Mouse (Mus musculus) embryonic facial prominence, embryonic 13.5 days (tissue): ENCODE results near the gene Erc1. TPM values are rescaled to one million over a fixed set of nuclear protein-coding genes. Genes with fewer than 3 reads are reported as not detected.
"Not testable (repeated sequence)": the region's sequence is repeated elsewhere in the genome, so short reads cannot be mapped to it uniquely, and the experiment has no call there.

Experiments
- ATAC-seq: fragments of 200-750 bp; cut with Nextera tagmentation; 2 replicates; pipeline ENCODE4 v1.8.0; 2017; ENCODE audit warnings: low read depth; ENCODE audit not compliant: insufficient number of reproducible peaks, insufficient read depth, low FRiP score, low TSS enrichment
- H3K27ac ChIP-seq: fragments of 300-500 bp; sonication (generic); 2 replicates; pipeline ENCODE4 v1.5.1; 2015; ENCODE audit warnings: moderate library complexity, mild to moderate bottlenecking, inconsistent platforms
- H3K27me3 ChIP-seq: fragments of 300-500 bp; sonication (generic); 2 replicates; pipeline ENCODE4 v1.6.1; 2015; ENCODE audit warnings: mild to moderate bottlenecking, inconsistent platforms
- H3K36me3 ChIP-seq: fragments of 300-500 bp; sonication (generic); 2 replicates; pipeline ENCODE4 v1.6.1; 2015; ENCODE audit warnings: mild to moderate bottlenecking, inconsistent platforms
- H3K4me1 ChIP-seq: fragments of 300-500 bp; sonication (generic); 2 replicates; pipeline ENCODE4 v1.6.1; 2015; ENCODE audit warnings: inconsistent platforms
- H3K4me2 ChIP-seq: fragments of 300-500 bp; sonication (generic); 2 replicates; pipeline ENCODE4 v1.6.1; 2015; ENCODE audit warnings: moderate library complexity, mild to moderate bottlenecking, inconsistent platforms
- H3K4me3 ChIP-seq: fragments of 300-500 bp; sonication (generic); 2 replicates; pipeline ENCODE4 v1.5.1; 2015; ENCODE audit warnings: mild to moderate bottlenecking, inconsistent platforms
- H3K9ac ChIP-seq: fragments of 300-500 bp; sonication (generic); 2 replicates; pipeline ENCODE4 v1.6.1; 2015; ENCODE audit warnings: mild to moderate bottlenecking, inconsistent platforms
- H3K9me3 ChIP-seq: fragments of 300-500 bp; sonication (generic); 2 replicates; pipeline ENCODE4 v1.6.1; 2016; ENCODE audit warnings: inconsistent platforms
- WGBS: fragments of 180-500 bp; shearing (Covaris S2); methylation state at CpG from one replicate; pipeline ENCODE4 v1.1.7; 2015; ENCODE audit warnings: mixed read lengths; 5-methylcytosine and 5-hydroxymethylcytosine counted together
- polyA plus RNA-seq: library from polyadenylated mRNA; unstranded; fragments of >200 nt; fragmentation: Nextera tagmentation; extraction: Ambion mirVana; gene quantifications from 2 replicates; pipeline ENCODE4 v1.2.1, GENCODE M21; 2015

Gene Erc1
- polyA plus RNA-seq, 1 experiment from 2014 or later, result 27.6 TPM

DNA sequence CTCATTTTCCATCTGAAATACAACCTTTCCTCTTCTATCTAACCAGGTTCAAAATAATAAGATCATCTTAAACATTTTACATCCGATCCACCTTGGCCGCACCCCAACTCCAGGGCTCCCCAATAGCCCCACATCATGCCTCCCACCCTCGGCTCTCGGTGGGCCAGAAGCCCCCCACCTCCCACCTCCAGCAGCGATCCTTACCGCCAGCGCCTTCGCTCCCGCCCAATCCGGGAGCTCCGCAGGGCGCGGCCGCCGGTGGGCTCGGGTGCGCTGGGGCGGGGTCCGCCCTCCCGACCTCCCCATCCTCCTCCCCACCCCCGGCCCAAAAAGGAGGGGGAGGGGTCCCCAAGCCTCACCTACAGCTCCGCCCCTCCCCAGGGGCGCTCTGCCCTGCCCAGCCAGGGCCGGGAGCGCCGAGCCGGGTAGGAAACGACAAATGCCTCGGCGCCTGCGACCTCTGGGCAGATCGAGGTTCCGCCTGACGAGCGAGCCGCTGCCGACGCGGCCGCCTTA is 391 bp downstream of the Erc1 start:
- peak; percentile 24; the same call in 1 of the 2 replicates for ATAC-seq
- peak overlapping the region; percentile 97 for H3K27ac ChIP-seq
- no peaks in the 10 kb centered on the region for H3K9me3 ChIP-seq
- peak overlapping the region; percentile 89 for H3K9ac ChIP-seq
- no peaks in the 10 kb centered on the region for H3K36me3 ChIP-seq
- peak overlapping the region; percentile 68 for H3K4me2 ChIP-seq
- peaks cover 19% of the 10 kb centered on the region for H3K4me1 ChIP-seq
- WGBS, result under 1% methylated on average over 40 of the region's 40 CpGs
- H3K4me3 ChIP-seq, result peak overlapping the region; percentile 82
- no peaks in the 10 kb centered on the region for H3K27me3 ChIP-seq

DNA sequence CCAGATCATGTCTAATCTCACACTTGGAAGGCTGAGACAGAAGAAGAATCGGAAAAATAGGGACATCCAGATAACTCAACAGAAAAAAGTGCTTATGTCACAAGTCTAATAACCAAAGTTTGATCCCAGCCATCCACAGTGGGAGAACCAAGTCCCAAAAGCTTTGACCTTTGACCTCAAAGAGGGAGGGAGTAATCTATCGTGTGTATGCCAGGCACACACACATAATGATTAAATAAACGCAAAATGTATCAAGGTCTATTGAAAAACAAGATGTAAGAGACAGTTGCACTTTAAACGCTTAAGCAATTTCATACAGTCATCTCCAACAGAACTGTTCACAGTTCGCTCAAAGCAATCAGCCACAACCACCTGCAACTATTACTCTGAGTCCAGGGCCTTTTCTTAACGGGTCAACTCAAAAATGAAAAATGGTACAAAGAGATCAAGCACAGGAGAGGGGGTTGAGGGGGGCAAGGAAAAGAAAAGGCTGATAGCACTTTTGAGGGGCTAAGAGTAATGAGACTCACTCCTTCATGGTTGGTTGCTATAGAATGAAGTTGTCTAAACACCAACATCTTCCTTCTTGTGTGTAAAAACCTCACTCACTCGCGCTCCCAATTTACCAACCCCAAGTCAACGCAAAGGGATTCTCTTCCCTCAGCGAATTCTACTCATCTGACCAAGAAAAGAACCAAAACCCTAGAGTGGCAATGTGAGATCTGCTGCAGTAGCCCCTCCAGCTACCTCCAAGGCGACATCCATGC is 1.0 kb downstream of the Erc1 start:
- Histone ChIP-seq H3K9me3 (no peaks in the 10 kb centered on the region), H3K9ac (peak overlapping the region; percentile 89), H3K4me3 (peak overlapping the region; percentile 82), H3K36me3 (no peaks in the 10 kb centered on the region), H3K27ac (peak overlapping the region; percentile 97; the same call in 1 of the 2 replicates), H3K27me3 (no peaks in the 10 kb centered on the region), H3K4me2 (peak overlapping the region; percentile 68), H3K4me1 (peaks cover 19% of the 10 kb centered on the region)
- ATAC-seq, result no peak
- WGBS, result 24% methylated on average over 11 of the region's 11 CpGs

DNA sequence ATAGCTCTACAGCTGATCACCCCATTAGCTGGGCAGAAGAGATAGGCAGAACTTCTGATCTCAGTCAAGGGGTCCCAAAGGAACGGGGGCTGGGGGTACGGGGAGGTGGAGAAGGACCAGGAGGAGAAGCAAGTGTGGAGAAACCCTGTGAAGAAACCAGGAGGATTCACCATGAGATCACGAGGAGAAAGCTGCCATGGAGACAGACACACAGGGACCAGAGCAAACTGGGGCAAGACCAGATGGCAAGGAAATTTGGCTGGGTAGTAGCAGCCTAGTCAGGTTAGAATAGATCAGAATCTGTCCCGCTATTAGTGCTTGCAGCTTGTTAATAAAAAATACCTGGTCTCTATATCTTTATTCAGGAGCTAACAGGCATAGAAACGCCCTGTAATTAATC is 18.0 kb downstream of the Erc1 start:
- Histone ChIP-seq H3K4me3 (no peak overlapping the region), H3K36me3 (no peaks in the 10 kb centered on the region), H3K27me3 (no peaks in the 10 kb centered on the region), H3K4me2 (no peak overlapping the region), H3K9me3 (no peaks in the 10 kb centered on the region), H3K27ac (no peak overlapping the region), H3K4me1 (0 out of 2 replicates have a peak, but pooled peaks cover 6% of the 10 kb centered on the region), H3K9ac (no peak overlapping the region)
- 87% methylated on average over 5 of the region's 5 CpGs for WGBS
- no peak for ATAC-seq

DNA sequence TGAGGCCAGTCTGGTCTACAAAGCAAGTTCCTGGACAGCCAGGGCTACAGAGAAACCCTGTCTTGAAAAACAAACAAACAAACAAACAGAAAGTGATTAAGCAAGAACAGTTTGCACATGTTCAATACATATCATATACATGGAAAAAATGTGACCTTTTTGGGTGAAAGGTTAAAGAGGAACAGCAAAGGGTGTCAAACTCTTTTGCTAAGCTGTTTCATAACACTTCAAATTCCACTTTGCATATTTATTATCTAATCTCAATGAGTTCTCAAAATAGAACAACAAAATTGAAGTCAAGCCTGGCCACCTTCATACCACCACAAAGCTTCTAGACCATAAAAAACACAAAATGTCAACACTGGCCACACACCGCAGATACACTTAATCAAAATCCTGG is 19.8 kb downstream of the Erc1 start:
- Histone ChIP-seq H3K4me1 (0 out of 2 replicates have a peak, but pooled peaks cover 6% of the 10 kb centered on the region), H3K4me2 (no peak overlapping the region), H3K36me3 (peaks cover 16% of the 10 kb centered on the region), H3K9me3 (no peaks in the 10 kb centered on the region), H3K4me3 (no peak overlapping the region), H3K27ac (no peak overlapping the region), H3K9ac (no peak overlapping the region), H3K27me3 (no peaks in the 10 kb centered on the region)
- 93% methylated on average over 1 of the region's 1 CpGs for WGBS
- no peak for ATAC-seq

DNA sequence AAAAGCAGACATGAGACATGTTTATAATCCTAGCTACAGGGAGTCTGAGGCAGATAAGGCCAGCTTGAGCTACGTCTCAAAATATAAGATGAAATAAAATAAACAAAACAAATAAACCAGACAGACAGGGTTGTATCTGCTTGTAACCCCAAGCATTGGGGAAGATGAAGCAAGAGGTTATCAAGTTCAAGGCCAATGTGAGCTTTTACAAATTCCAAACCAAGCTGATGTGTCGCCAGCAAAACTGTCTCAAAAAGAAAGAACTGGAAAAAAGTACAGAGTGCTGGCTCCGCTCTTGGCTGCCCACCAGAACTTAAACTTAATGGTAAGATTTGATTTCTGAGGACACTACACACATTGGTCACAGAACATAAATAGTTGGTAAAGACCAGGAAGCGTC is 21.3 kb downstream of the Erc1 start:
- H3K4me3 ChIP-seq, result no peak overlapping the region
- H3K36me3 ChIP-seq, result peaks cover 18% of the 10 kb centered on the region
- no peaks in the 10 kb centered on the region for H3K27me3 ChIP-seq
- no peak overlapping the region for H3K9ac ChIP-seq
- WGBS, result 81% methylated on average over 4 of the region's 4 CpGs
- no peak overlapping the region for H3K4me2 ChIP-seq
- no peak for ATAC-seq
- H3K4me1 ChIP-seq, result 0 out of 2 replicates have a peak, but pooled peaks cover 6% of the 10 kb centered on the region
- H3K27ac ChIP-seq, result no peak overlapping the region
- no peaks in the 10 kb centered on the region for H3K9me3 ChIP-seq

DNA sequence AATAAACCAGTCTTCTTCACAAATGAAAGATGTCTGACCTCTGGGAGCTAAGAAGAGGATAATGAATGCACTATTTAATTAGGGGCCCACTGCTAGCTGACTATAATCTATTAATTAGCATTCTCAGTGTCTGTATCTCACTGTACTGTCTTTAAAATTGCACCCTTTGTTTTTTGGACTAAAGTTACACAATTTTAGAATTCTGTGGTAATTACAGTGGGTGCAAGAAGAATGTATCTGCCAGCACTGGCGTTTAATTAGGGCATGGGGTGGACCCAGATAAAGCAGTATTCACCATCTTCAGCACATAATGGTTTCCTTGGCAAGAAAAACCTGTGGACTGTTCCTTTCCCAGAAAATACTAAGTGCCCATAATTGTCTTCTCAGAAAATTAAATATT is 25.8 kb downstream of the Erc1 start:
- peaks cover 27% of the 10 kb centered on the region for H3K36me3 ChIP-seq
- H3K27me3 ChIP-seq, result no peaks in the 10 kb centered on the region
- no peak overlapping the region for H3K9ac ChIP-seq
- ATAC-seq, result no peak
- H3K4me3 ChIP-seq, result no peak overlapping the region
- H3K4me1 ChIP-seq, result 0 out of 2 replicates have a peak, but pooled peaks cover 4% of the 10 kb centered on the region
- WGBS, result 75% methylated on average over 1 of the region's 1 CpGs
- H3K27ac ChIP-seq, result no peak overlapping the region
- H3K9me3 ChIP-seq, result no peaks in the 10 kb centered on the region
- no peak overlapping the region for H3K4me2 ChIP-seq

DNA sequence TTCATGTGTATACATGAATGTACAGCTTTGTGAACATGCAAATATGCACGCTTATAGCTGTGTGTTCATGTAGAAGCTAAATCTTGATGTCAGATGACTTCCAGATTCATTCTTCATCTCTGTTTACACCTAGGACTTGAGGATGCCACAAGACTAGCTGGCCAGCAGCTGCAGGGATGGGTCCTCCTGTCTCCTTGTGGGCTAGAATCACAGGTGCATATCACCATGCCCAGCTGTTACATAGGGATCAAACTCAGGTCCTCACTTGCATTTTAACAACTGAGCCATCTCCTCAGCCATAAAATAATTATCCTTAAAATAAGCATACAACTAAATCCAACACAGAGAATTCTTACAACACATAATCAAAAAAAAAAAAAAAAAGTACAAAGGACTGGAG is 26.8 kb downstream of the Erc1 start:
- 93% methylated on average over 1 of the region's 1 CpGs for WGBS

DNA sequence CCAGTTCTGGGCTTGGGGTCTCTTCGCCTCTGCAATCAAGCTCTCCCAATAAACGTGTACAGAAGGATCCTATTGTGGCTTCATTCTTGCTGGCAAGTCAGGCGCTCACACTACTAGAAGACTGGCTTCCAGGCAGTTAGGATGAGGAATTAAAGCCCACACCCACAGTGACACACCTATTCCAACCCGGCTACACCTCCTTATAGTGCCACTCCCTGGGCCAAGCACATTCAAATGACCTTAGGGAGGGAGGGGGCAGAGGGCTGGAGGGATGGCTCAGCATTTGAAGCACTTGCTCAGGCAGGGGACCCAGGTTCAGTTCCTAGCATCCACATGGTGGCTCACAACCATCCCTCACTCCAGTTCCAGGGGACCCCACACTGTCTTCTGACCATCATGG is 29.4 kb downstream of the Erc1 start:
- ATAC-seq, result no peak
- 91% methylated on average over 4 of the region's 4 CpGs for WGBS
- no peak overlapping the region for H3K9ac ChIP-seq
- no peaks in the 10 kb centered on the region for H3K4me1 ChIP-seq
- no peaks in the 10 kb centered on the region for H3K27me3 ChIP-seq
- H3K4me2 ChIP-seq, result no peak overlapping the region
- H3K36me3 ChIP-seq, result peaks cover 14% of the 10 kb centered on the region
- no peaks in the 10 kb centered on the region for H3K9me3 ChIP-seq
- H3K27ac ChIP-seq, result no peak overlapping the region
- no peak overlapping the region for H3K4me3 ChIP-seq

More for the DNA sequence above, 26.8 kb downstream of the Erc1 start:
- Histone ChIP-seq H3K9ac (no peak overlapping the region), H3K27me3 (no peaks in the 10 kb centered on the region), H3K9me3 (no peaks in the 10 kb centered on the region), H3K4me1 (no peaks in the 10 kb centered on the region), H3K4me3 (no peak overlapping the region), H3K36me3 (peaks cover 27% of the 10 kb centered on the region), H3K4me2 (no peak overlapping the region), H3K27ac (no peak overlapping the region)
- ATAC-seq, result no peak

DNA sequence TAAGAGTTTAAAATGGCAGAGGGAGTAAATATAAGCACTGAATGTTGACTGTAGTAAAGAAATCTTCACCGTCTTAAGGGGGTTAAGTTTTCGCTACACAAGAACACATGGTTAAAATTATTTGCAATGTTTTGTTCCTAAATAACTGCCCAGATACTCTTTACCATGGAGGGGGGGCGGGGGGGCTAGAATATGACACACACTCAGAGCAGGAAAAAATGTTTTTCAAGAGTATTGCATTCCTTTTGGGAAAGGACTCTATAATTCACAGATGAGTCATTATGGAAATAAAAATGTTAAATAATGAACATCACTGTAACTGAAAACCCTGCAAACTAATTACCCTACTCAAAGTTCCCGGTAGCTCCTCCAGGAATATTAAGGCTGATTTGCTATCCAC is 32.5 kb downstream of the Erc1 start:
- Histone ChIP-seq H3K9ac (no peak overlapping the region), H3K36me3 (peaks cover 14% of the 10 kb centered on the region), H3K4me2 (no peak overlapping the region), H3K4me1 (no peaks in the 10 kb centered on the region), H3K9me3 (0 out of 2 replicates have a peak, but pooled peaks cover 4% of the 10 kb centered on the region), H3K4me3 (no peak overlapping the region), H3K27ac (no peak overlapping the region), H3K27me3 (no peaks in the 10 kb centered on the region)
- no peak for ATAC-seq
- WGBS, result 44% methylated on average over 4 of the region's 4 CpGs

DNA sequence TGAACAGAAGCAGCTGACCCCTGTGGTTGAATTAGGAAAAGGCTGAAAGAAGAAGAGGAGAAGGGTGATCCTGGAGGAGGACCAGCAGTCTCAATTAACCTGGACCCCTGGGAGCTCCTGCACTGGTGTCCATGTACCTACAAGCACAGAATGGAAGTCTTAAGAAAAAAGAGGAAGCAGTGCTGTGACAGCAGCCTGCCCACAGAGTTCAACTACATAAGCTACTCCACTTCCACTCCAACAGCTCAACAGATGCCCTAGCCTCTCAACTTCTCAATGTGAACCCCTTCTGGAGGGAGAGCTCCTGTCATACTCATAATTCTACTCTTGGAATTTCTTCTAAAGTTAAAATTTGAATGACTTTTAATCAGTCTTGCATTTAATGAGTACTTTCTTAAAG is 34.9 kb downstream of the Erc1 start:
- not testable (repeated sequence) for H3K27ac ChIP-seq, H3K36me3 ChIP-seq, ATAC-seq, H3K4me1 ChIP-seq, H3K27me3 ChIP-seq, H3K9ac ChIP-seq, H3K9me3 ChIP-seq, H3K4me2 ChIP-seq, H3K4me3 ChIP-seq

DNA sequence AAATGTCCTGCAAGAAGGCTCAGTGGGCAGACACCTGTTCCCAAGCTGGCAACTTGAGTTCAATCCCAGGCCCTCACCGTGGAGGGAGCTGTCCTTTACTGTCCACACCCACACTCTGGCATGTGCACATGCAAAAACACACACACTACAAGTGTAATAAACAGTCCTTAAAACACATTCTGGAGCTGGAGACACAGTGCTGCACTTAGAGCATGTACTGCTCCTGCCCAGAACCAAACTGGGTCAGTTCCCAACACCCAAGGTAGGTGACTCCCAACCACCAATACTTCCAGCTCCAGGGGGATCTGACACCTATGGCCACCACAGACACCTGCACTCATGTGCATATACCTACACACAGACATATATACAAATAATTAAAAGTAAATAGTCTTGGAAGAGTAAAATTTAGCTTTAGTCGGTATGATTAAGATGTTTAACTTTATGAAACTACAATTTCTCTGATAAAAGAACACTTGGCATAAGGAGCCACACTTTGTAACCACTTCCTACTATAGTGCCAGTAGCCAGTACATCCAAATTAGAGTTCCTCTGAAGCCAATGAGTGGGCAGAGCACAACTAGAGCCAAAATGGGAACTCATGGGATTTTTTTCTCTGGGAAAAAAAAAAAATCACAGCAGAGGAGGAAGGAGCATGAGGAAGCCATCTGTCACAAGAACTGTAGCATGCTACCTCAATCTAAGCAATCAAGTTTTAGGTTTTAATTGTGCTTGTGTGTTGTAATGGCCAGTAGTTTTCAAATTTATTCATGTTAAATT is 39.1 kb downstream of the Erc1 start:
- 86% methylated on average over 2 of the region's 2 CpGs for WGBS

More for the DNA sequence above, 39.1 kb downstream of the Erc1 start:
- H3K4me2 ChIP-seq, result no peak overlapping the region
- H3K9me3 ChIP-seq, result 0 out of 2 replicates have a peak, but pooled peaks cover 4% of the 10 kb centered on the region
- H3K9ac ChIP-seq, result no peak overlapping the region
- 0 out of 2 replicates have a peak, but pooled peaks cover 6% of the 10 kb centered on the region for H3K36me3 ChIP-seq
- H3K4me3 ChIP-seq, result no peak overlapping the region
- ATAC-seq, result no peak
- H3K27me3 ChIP-seq, result no peaks in the 10 kb centered on the region
- no peaks in the 10 kb centered on the region for H3K4me1 ChIP-seq
- H3K27ac ChIP-seq, result no peak overlapping the region
